Mouse (Mus musculus): Measurements from ENCODE around the gene Dync1li1. TPM values are rescaled to one million over a fixed set of nuclear protein-coding genes. Genes with fewer than 3 reads are reported as not detected.

Dync1li1 gene
- total and polyA plus RNA-seq, 3 experiments: 38.1 to 57.0 (median 43.6) TPM

DNA sequence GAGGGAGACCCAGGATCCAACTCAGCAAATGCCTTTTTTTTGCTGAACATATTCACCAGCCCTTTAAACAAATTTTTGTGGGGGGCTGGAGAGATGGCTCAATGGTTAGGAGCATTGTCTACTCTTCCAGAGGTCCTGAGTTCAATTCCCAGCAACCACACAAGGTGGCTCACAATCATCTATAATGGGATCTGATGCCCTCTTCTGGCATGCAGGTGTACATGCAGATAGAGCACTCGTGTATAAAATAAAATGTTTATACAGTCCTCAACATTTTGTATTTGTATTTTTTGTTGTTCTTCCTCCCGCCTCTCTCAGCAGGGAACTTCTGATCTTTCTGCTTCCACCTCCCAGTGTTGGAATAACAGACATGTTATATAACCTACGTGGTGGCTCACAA, 63.0 kb downstream of the Dync1li1 start:
- peaks cover 32 to 60% of the 10 kb centered on the region in 2 experiments for H3K36me3 ChIP-seq (replicated peaks in 1 of 2; ENCODE audit: control insufficient read depth in 1 of 2, insufficient read depth in 1 of 2, low read length in 1 of 2)
- in situ Hi-C loops (cut with MboI; ENCODE audit: low pct_ligation_motif_present, low pct_unique_long_range_greater_than_20kb, low sequenced_read_pairs): loop anchor here (10.0 kb wide), 1 partner anchor 107 kb away; the partner anchor contains the start of gene Cnot10
- no peak overlapping the region for H3K27ac ChIP-seq (ENCODE audit: insufficient read depth, low read depth)
- peak overlapping the region; percentile 70; the same call in 1 of the 2 replicates for H3K4me2 ChIP-seq (ENCODE audit: insufficient read depth, low read depth, poor library complexity, severe bottlenecking)
- peaks cover 0 to 27% of the 10 kb centered on the region in 2 experiments; a peak in 2 of 4 replicates for H3K4me1 ChIP-seq (ENCODE audit: control insufficient read depth in 1 of 2, insufficient read depth in 2 of 2)
- no peaks in the 10 kb centered on the region for H3K27me3 ChIP-seq (replicated peaks)
- DNase-seq (ENCODE audit: extremely low read depth): no peak
- no peaks in the 10 kb centered on the region for H3K79me2 ChIP-seq (replicated peaks; ENCODE audit: control insufficient read depth, extremely low read depth, insufficient read depth, poor library complexity, severe bottlenecking)
- TF ChIP-seq ZMIZ1 (IDR thresholded peaks at IDR 0.05; ENCODE audit: low read depth, low read length): no peak
- TF ChIP-seq CTCF (conservative IDR thresholded peaks at IDR 0.05 in 1 of 2, IDR thresholded peaks at IDR 0.05 in 1 of 2; ENCODE audit: low read depth in 2 of 2, low read length in 2 of 2): peak in 1 of 2 experiments; percentile 42; a peak in 2 of 4 replicates
- no peak for TF ChIP-seq ZKSCAN1 (IDR thresholded peaks at IDR 0.05; ENCODE audit: borderline replicate concordance, low read depth, low read length)
- no peak for TF ChIP-seq TCF12 (IDR thresholded peaks at IDR 0.05; ENCODE audit: low read depth, low read length)
- no peak overlapping the region for H3K9ac ChIP-seq (ENCODE audit: insufficient read depth, low read depth)
- H3K9me3 ChIP-seq (replicated peaks; ENCODE audit: low read length): no peaks in the 10 kb centered on the region
- no peak overlapping the region for H3K4me3 ChIP-seq (replicated peaks in 1 of 3; ENCODE audit: low read depth in 2 of 3, low read length in 2 of 3, poor library complexity in 1 of 3)
- dilution Hi-C loops (cut with MboI; ENCODE audit: extremely low pct_ligation_motif_present, extremely low pct_unique_long_range_greater_than_20kb, low sequenced_read_pairs): no loop called here

DNA sequence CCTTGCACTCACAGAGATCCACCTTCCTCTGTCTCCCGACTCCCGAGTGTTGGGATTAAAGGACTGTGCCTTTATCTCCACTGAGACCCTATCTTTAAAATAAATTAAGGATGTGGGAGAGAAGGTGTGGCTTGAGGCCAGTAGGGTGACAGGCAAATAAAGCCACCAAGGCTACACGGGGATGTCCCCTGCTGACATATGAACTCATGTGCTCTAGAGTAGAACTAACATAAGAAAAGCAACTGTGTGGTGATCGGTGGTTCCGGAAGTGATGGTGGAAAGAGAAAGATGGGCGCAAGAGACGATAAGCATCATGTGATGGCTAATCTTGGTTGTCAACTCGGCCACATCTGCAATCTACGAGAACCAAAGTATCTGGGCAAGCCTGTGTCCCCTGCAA, 63.7 kb downstream of the Dync1li1 start:
- H3K36me3 ChIP-seq (replicated peaks in 1 of 2; ENCODE audit: control insufficient read depth in 1 of 2, insufficient read depth in 1 of 2, low read length in 1 of 2): peaks cover 28 to 60% of the 10 kb centered on the region in 2 experiments
- no peaks in the 10 kb centered on the region for H3K79me2 ChIP-seq (replicated peaks; ENCODE audit: control insufficient read depth, extremely low read depth, insufficient read depth, poor library complexity, severe bottlenecking)
- in situ Hi-C loops (cut with MboI; ENCODE audit: low pct_ligation_motif_present, low pct_unique_long_range_greater_than_20kb, low sequenced_read_pairs): loop anchor here (10.0 kb wide), 1 partner anchor 108 kb away; the partner anchor contains the start of gene Cnot10
- H3K9ac ChIP-seq (ENCODE audit: insufficient read depth, low read depth): peak overlapping the region; percentile 77
- peak overlapping the region; percentile 41 to 55 (median 47) for H3K4me3 ChIP-seq (replicated peaks in 1 of 3; ENCODE audit: low read depth in 2 of 3, low read length in 2 of 3, poor library complexity in 1 of 3)
- no peaks in the 10 kb centered on the region for H3K9me3 ChIP-seq (replicated peaks; ENCODE audit: low read length)
- dilution Hi-C loops (cut with MboI; ENCODE audit: extremely low pct_ligation_motif_present, extremely low pct_unique_long_range_greater_than_20kb, low sequenced_read_pairs): no loop called here
- DNase-seq (ENCODE audit: extremely low read depth): peak; percentile 91
- peak overlapping the region; percentile 96 for H3K27ac ChIP-seq (ENCODE audit: insufficient read depth, low read depth)
- peaks cover 0 to 33% of the 10 kb centered on the region in 2 experiments; a peak in 2 of 4 replicates for H3K4me1 ChIP-seq (ENCODE audit: control insufficient read depth in 1 of 2, insufficient read depth in 2 of 2)
- H3K4me2 ChIP-seq (ENCODE audit: insufficient read depth, low read depth, poor library complexity, severe bottlenecking): peak overlapping the region; percentile 70
- H3K27me3 ChIP-seq (replicated peaks): no peaks in the 10 kb centered on the region
- TF ChIP-seq ZMIZ1 (IDR thresholded peaks at IDR 0.05; ENCODE audit: low read depth, low read length) (no peak), ELF1 (IDR thresholded peaks at IDR 0.05; ENCODE audit: low read depth, low read length) (no peak), KAT2A (IDR thresholded peaks at IDR 0.05; ENCODE audit: insufficient replicate concordance, low read length) (no peak), SMC3 (IDR thresholded peaks at IDR 0.05; ENCODE audit: low read depth, low read length) (no peak), RCOR1 (conservative IDR thresholded peaks at IDR 0.05; ENCODE audit: low read depth, low read length) (no peak; the same call in 1 of the 2 replicates), MXI1 (IDR thresholded peaks at IDR 0.05; ENCODE audit: low read depth, low read length) (no peak; the same call in 1 of the 2 replicates), HCFC1 (IDR thresholded peaks at IDR 0.05; ENCODE audit: low read depth, low read length) (no peak), NELFE (IDR thresholded peaks at IDR 0.05; ENCODE audit: low read depth, low read length) (no peak), ZKSCAN1 (IDR thresholded peaks at IDR 0.05; ENCODE audit: borderline replicate concordance, low read depth, low read length) (no peak), CHD1 (IDR thresholded peaks at IDR 0.05; ENCODE audit: low read depth, low read length) (no peak), CHD2 (IDR thresholded peaks at IDR 0.05; ENCODE audit: low read length) (0 out of 2 replicates have a peak, but pooled peaks have one; percentile 8), TBP (conservative IDR thresholded peaks at IDR 0.05; ENCODE audit: low read depth, low read length) (no peak), TCF12 (IDR thresholded peaks at IDR 0.05; ENCODE audit: low read depth, low read length) (peak; percentile 37; the same call in 1 of the 2 replicates), IRF4 (IDR thresholded peaks at IDR 0.05; ENCODE audit: low read depth, low read length) (peak; percentile 90), JUND (conservative IDR thresholded peaks at IDR 0.05; ENCODE audit: low read depth, low read length) (no peak; the same call in 1 of the 2 replicates), MEF2A (IDR thresholded peaks at IDR 0.05; ENCODE audit: borderline replicate concordance, low read depth, low read length) (peak; percentile 87), ETS1 (conservative IDR thresholded peaks at IDR 0.05; ENCODE audit: low read depth, low read length) (peak; percentile 88), MAX (IDR thresholded peaks at IDR 0.05; ENCODE audit: low read length) (peak; percentile 77), BHLHE40 (IDR thresholded peaks at IDR 0.05; ENCODE audit: low read depth, low read length) (peak; percentile 86), NRF1 (IDR thresholded peaks at IDR 0.05; ENCODE audit: low read depth, low read length) (no peak), USF2 (conservative IDR thresholded peaks at IDR 0.05; ENCODE audit: low read depth, low read length) (no peak), E2F4 (IDR thresholded peaks at IDR 0.05; ENCODE audit: insufficient replicate concordance, low read depth, low read length) (no peak), MAFK (IDR thresholded peaks at IDR 0.05; ENCODE audit: insufficient replicate concordance, low read length) (peak; percentile 58; the same call in 1 of the 2 replicates), CTCF (conservative IDR thresholded peaks at IDR 0.05 in 1 of 2, IDR thresholded peaks at IDR 0.05 in 1 of 2; ENCODE audit: low read depth in 2 of 2, low read length in 2 of 2) (no peak), GABPA (IDR thresholded peaks at IDR 0.05; ENCODE audit: insufficient replicate concordance, low read depth, low read length) (no peak), EP300 (IDR thresholded peaks at IDR 0.05; ENCODE audit: low read length) (peak; percentile 85), POLR2AphosphoS2 (IDR thresholded peaks at IDR 0.05; ENCODE audit: low read depth, low read length) (no peak), USF1 (IDR thresholded peaks at IDR 0.05; ENCODE audit: low read depth, low read length) (no peak; the same call in 1 of the 2 replicates), ZNF384 (IDR thresholded peaks at IDR 0.05; ENCODE audit: low read depth, low read length) (0 out of 2 replicates have a peak, but pooled peaks have one; percentile 16), POLR2A (IDR thresholded peaks at IDR 0.05; ENCODE audit: low read depth, low read length) (no peak), RAD21 (IDR thresholded peaks at IDR 0.05; ENCODE audit: low read depth, low read length) (no peak)

Measured in CH12.LX (cell line).